Mouse (Mus musculus) heart, postnatal 0 days (tissue): ENCODE measurements around the gene Fabp6.

Source experiments
- CTCF ChIP-seq: IDR thresholded peaks from 2 replicates; pipeline ENCODE4 v1.5.1; 2016; ENCODE audit warnings: antibody characterized with exemption, control low read depth, low read depth
- EP300 ChIP-seq: IDR thresholded peaks from 2 replicates; pipeline ENCODE4 v1.6.1; 2016; ENCODE audit warnings: antibody characterized with exemption, low read depth

DNA sequence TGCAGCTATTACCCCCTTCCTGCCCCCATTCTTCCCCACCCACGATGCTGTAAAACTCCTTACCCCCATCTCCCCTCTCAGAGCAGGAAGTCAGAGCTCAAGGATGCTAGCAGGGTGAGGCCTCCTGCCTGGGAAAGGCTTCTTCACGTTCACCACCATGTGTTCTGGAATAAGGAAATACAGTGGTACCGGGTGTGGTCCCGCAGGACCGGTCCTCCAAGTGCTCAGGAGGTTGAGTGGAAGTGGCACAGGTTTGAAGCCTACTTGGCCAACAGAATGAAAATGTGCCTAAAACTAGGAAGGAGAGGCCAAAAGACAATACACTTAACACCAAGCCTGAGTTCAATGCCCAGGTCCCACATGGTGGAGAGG, 9.3 kb upstream of the Fabp6 start:
- no peak for TF ChIP-seq CTCF
- no peak for TF ChIP-seq EP300
